Mouse (Mus musculus) CD4-positive, CD25-positive, alpha-beta regulatory T cell, adult 2 months (primary cell): ENCODE data around the gene AC124502.3.
A peak's percentile ranks its signal among the peaks of the same experiment; 100 is the strongest.
"Not testable (repeated sequence)": the region's sequence is repeated elsewhere in the genome, so short reads cannot be mapped to it uniquely, and the experiment has no call there.

Experiments
- DNase-seq: peaks from one replicate; pipeline ENCODE4 v3.0.0-alpha.2; 2012; ENCODE audit warnings: low read depth, low spot score

The AC124502.3 gene

DNA sequence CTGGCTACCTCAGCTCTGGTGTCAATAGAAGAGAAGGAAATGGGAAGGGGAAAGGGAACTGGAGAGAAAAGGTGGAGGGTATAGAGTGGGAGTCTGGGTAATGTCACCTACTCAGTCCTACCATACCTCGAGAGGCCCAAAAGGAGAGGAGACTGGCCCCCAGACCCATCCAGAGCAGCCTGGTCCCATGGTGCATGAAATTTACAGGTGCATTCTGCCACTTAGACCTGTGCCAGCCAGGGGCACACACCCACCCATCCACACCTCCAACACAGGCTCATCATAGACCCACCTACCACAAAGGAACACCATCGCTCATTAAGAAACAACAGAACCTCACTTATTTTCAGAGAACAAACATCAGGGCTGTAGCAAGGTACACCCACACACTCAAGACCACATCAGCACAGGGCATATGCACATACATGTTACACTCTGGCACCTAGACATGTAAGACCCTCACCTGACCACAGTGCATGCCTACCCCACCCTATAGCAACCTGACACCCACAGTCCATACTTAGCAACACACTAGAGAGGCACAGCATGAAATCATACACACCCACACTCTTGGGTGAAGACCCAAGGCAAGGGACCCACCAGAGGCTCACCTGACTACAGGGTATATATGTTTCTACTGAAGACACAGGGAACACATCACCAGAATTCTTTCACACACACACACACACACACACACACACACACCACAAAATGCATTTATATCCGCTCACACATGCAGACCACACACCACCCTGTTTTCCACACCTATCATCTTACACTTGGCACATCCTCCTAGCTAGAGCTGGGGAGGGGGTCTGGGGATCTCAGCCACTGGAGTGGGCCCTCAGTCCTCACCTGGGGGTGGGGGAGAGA is 45.5 kb downstream of the AC124502.3 start:
- DNase-seq, result no peak

DNA sequence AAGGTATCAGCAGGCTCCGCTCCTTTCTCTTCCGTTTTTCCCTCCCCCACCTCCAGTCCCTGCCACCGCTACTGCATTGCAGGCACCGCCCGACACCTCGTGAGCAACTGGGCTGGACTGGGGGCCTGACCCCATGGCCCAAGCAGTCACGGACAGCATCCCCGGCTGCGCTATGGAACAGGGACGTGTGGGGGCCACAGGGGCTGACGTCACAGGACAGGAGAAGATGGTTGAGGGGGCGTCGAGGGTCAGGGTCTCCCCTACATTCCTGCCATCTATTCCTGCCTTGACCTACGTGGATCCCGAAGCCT is 46.1 kb downstream of the AC124502.3 start:
- no peak for DNase-seq

DNA sequence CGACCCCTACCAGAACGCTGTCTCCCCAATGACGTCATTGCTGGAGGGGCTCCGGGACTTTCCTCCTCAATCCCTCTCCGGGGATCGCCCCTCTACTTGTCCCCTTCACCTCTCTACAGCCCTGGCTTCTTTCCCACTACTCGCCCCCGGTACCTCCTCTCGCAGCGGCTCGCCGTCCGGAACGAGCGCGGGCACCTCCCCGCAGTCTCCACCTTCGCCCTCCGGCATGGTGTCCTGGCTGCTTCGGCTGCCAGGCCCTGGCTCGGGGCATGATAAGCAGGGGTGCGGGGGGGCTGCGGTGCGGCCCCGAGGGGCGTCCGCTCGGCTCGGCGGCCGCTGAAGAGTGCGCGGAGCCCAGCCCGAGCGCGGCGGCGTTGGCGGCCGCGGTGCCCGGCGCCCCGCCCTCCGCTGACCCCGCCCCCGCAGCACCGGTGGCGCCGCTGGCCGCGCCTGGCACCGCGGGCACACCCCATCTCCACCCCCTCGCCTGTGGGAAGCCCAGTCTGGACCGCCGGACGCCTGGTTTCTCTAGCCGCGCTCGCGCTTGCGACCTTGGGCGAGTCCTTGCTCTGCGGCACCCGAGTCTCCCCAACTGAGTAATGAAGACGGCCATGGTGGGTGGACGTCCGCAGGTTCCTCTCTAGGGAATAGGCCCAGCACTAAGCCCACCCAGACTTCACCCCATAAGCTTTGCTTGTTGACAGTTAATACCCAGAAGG is 46.6 kb downstream of the AC124502.3 start, which contains the start of gene Tmem151a:
Tmem151a (minus strand) TSS at position 387 of the 719 bp plus-strand sequence.
- DNase-seq, result peak; percentile 41

DNA sequence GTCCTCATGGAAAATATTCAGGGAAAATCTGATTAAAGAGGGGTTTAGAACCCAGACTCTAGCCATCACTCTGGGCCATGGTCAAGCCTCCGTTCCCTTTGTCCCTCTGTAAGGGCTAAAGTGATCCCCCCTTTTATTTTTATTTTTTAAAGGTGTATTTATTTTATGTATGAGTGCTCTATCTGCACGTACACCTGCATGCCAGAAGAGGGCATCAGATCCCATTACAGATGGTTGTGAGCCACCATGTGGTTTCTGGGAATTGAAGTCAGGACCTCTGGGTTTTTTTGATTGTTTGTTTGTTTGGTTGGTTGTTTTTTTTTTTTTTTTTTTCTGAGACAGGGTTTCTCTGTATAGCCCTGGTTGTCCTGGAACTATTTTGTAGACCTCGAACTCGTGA is 47.8 kb downstream of the AC124502.3 start:
- DNase-seq, result not testable (repeated sequence)

DNA sequence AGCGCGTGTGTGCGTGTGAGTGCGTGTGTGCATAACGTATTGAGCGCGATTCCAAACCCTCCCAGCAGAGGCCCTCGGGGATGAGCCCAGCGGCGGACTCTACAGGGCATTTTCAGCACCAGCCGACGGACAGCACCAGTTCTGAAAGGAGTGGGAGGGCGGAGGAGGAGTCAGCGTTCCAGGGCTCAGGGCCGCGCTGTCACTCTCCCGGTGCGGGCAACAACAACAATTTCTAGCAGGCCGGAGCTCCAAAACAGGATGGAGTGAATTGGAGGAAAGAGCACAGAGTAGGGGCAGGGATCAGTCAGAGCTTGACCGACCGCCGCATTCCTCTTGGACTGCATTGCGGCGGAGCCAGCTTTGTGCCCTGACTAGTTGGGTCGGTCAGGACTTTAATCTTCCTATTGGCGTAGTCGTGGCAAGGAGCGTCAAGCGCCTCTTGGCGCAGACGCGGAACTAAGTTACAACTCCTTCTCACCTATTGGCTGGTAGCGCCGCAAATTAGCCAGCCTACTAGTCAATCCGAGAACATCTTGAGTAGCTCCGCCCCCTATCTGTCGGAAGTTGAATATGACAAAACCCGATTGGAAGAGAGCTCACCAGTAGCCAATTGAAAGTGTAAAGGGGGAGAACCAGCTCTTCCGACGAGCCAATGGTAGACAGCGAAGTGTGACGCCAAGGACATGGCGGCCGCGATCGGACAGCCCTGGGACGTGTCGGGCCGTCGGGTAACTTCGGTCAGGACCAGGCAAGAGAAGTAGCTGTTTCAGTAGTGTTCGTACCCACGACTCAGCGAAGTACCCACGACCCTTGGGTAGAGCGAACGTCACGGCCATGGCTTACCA is 49.4 kb downstream of the AC124502.3 start, which contains the start of gene Yif1a:
Yif1a (plus strand) TSS at position 655 of the 845 bp plus-strand sequence.
- DNase-seq, result peak; percentile 98

DNA sequence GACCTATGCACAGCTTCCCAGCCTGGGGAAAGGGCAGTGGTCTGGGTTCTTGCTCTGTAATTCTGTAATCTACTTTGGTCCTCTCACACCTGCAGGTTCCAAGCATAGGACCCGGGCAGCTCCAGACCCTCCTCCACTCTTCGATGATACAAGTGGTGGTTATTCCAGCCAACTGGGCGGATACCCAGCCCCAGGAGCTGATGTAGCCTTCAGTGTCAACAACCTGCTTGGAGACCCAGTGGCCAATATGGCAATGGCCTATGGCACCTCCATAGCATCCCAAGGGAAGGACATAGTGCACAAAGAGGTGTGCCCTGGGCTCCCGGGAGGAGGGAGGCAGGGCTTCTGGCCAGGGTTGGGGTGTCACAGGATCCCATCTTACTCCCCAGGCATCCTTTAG is 50.6 kb downstream of the AC124502.3 start:
- DNase-seq, result no peak

DNA sequence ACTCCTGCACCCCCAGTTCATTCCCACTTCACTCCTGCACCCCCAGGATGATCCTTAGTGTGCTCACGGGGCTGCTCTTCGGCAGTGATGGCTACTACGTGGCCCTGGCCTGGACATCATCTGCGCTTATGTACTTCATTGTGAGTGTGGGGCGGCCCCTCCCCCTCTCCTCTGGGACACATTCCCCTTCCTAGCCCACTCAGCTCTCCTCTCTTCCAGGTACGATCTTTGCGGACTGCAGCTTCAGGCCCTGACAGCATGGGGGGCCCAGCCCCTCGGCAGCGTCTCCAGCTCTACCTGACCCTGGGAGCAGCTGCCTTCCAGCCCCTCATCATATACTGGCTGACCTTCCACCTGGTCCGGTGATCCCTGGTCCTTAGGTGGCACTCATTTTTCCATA is 53.4 kb downstream of the AC124502.3 start:
- no peak for DNase-seq

DNA sequence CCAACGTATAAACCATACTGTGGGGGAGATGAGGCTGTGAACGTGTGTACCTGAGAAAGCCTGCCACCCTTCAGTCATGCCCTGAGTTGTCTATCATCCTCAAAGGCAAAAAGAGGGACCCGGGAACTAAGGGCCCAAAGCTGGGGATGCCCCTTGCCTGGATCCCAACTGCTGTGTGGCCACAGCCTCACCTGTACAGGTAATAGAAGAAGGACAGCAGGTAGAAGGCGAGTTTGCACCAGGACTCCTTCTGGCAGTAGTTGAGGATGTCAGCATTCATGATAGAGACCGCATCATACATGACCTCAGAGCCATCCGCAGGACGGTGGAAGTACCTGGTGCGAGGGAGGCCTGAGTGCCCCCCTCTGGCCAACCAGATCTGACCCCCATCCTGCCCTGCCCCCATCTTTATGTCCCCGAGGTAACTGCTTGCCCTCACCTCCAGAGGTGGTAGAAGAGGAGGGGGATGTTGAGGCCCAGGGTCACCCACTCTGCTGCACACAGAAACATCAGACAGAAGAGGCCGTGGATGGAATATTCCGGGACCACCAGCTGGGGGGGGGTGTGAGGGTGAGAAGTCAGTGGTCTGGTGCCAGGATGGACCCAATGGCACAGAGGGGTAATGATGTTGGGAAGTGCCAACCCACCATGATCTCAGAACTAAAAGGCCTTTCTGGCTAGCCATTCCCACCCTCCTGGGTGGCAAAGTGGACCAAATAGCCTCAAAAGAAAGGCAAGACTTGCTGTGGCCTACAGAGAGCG is 55.0 kb downstream of the AC124502.3 start:
- no peak for DNase-seq

DNA sequence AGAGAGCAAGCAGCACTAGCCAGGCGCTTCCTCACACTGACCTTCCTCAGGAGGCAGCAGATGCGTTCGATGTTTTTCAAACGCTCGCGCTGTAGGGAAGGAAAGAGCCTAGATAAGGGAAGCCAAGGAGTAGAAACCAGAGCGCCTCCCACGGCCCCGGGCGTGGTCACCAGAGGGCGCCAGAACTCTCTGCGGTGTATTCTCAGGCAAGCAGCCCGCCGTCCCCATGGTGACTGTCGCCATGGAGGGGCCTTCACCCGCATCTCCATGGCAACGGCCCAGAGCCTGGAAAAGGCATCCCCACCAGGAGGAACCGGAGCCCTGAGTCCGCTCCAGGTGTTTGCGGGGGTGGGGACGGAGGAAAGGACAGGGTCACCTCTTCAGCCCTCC is 55.5 kb downstream of the AC124502.3 start:
- DNase-seq, result peak; percentile 91

DNA sequence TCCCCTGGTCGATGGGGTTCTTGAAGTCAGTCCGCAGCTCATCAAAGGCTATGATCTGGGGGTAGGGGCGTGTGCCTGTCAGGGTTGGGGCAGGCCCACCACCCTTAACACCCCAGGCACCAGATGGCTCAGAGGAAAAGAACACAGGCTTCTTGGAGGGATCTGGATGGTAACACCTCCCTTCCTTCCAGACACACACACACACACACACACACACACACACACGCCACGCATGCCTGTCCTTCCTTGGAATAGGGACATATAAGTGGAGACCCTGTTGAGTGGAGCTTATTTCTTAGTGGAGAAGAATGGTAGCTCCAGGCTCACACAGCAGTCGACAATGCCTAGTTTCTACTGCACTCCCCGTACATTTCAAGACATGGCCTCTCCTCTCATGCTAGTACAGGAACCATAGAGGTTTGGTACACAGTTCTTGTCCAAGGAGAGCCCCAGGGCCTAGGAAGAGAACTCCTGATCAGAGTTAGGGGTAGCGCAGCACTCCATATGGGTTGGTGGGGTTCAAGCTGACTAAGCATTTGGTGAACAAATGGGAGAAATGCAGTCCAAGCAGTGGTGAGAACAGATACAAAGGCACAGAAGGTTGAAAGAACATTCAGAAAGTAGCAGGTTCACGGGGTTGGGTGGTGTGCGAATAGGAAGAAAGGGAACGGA is 56.2 kb downstream of the AC124502.3 start:
- no peak for DNase-seq

DNA sequence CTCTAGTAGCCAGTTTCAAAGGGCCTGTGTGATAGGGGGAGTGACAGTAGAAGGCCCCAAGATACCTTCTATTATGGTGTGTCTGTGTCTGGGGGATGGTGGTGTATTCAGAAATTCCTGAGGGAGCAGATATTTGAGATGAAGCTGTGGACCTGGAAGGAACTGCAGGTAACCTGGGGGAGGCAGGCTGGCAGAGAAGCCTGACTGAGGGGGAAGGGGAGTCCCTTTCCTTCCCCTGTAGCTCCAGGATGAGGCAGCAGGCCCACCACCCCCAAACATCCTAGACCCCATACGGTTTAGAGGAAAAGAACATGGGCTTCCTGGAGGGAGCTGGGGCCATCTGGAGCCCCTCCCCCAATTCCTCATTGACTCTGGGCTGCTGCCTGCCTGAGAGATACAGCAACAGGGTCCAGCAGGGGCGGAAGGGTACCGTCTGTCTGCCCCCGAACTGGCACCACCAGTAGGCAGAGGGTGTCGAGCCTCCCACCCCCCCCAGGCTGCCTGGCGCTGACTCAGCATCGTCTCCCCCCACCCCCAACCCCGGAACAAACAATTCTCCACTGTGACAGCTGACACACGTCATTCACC is 57.3 kb downstream of the AC124502.3 start:
- peak; percentile 48 for DNase-seq

DNA sequence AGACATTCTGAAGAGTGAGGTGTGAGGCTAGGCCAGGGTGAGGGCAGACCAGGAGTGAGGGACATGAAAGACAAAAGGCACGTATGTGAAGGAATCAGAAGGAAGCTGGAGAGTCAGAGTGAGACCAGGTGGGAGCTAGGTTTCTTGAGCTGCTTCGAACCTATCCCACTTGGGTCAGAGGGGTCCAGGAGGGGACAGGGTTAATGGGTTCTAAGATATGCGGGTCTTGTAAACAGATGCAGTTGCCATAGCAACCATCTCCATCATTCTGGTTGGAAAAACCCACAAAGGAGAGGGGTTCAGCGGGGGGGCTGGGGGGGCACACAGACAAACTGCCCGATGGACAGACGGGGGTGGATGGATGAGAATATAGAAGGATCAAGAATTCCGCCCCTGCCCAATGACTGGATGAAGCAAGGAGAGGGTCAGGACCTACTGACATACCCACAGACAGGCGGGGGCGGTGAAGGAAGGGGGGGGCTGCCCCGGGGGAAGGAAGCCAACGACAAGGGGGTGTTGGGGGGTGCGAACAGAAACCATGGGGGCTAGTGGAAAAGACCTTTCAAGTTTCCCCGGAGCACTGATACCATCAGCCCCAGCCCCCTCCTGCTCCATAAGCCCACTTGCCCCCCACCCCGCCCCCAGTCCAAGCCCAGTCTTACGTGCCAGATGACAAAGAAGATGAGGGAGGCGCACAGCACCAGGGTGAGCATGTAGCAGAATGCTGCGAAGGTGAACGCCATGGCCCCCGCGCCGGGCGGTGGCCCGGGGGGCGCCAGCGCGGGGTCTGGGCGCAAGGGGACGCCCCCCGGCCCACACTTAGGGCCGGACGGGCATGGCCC is 59.1 kb downstream of the AC124502.3 start:
- no peak for DNase-seq

DNA sequence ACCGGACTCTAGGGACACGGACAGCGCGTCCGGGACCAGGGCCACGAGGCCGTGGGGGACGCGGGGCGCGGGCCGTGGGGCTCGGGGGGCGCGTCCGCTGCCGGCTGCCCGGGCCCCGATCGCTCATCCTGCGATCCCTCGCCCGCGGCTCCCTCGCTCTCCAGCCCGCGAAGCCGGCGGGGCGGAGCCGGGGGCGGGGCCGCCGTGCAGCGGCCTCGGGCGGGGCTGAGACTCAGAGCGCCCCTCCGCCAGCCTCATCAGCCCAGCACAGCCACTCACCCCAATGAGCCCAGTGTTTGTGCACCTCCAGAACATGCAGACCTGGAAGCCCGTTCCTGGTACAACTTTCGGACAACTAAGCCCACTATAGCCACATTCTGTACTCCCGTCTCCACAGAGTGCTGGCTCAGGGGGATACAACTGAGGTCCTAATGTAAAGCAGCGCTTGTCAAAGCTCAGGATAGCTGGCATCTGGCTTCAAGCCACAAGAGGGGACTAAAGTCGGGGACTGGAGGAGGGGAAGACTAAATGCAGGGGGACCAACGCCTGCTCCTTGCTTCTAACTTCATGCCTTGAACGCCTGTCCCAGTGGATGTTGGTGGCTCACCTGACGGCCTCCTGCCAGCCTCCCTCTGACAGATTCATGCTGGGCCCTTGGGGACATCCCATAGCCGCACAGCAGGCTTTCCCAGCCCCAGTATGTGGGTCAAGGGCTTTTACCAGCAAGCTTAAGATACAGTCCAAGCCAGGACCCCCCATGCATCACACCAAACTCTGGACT is 59.9 kb downstream of the AC124502.3 start, which contains the start of gene Cnih2:
Cnih2 (minus strand) TSS at position 159 of the 781 bp plus-strand sequence.
- peak; percentile 76 for DNase-seq
